Mouse (Mus musculus): ENCODE results near the gene Cdca7l. TPM values are rescaled to one million over a fixed set of nuclear protein-coding genes. Genes with fewer than 3 reads are reported as not detected.

Cdca7l gene
- total and polyA plus RNA-seq, 3 experiments = 0.10 to 0.23 (median 0.16) TPM

DNA sequence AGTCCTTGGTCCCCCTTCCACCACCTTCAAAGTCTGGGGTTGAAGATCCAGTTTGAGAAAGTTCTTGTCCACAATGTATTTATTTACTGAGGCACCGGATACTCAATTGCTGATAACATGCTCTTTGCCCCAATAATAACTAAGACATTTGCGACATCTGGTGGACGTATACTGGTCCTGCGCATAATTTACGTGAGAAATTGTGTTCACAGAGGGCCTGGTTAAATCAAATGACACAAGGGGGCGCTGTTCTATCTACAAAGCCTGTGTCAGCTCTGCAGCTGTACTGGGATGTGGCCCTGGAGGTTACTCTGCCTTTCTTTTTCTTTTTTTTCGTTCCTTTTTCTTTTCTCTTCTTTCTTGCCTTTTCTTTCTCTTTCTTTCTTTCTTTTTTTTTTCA lies 39.2 kb upstream of the Cdca7l start:
- peaks cover 9% of the 10 kb centered on the region for H3K4me1 ChIP-seq (ENCODE audit: control insufficient read depth, insufficient read depth, low read length)
- peaks cover 5% of the 10 kb centered on the region for H3K36me3 ChIP-seq (ENCODE audit: control insufficient read depth, insufficient read depth, low read length)
- WGBS = 9% methylated on average over 7 of the region's 7 CpGs
- H3K27ac ChIP-seq = no peak overlapping the region
- no peak for TF ChIP-seq POLR2A (IDR thresholded peaks at IDR 0.05; ENCODE audit: insufficient read depth, low read depth, low read length)
- 0 out of 2 replicates have a peak, but pooled peaks have one; percentile 43 for TF ChIP-seq EP300 (IDR thresholded peaks at IDR 0.05; ENCODE audit: insufficient read depth, low read depth, low read length)
- no peak; the same call in 1 of the 2 replicates for TF ChIP-seq CTCF (IDR thresholded peaks at IDR 0.05)
- H3K27me3 ChIP-seq (ENCODE audit: control insufficient read depth, insufficient read depth, low read length) = no peaks in the 10 kb centered on the region
- no peak overlapping the region for H3K9ac ChIP-seq (ENCODE audit: low read depth, low read length)
- no peaks in the 10 kb centered on the region for H3K79me2 ChIP-seq (replicated peaks; ENCODE audit: control insufficient read depth, insufficient read depth, low read length)
- H3K4me3 ChIP-seq = no peak overlapping the region
- peak; percentile 51 to 71 for DNase-seq
- intact Hi-C loops (cut with DNase I) = loop anchor here (1.0 to 2.0 kb wide), 4 partner anchors 106 to 362 kb away; no protein-coding TSS in a partner anchor

DNA sequence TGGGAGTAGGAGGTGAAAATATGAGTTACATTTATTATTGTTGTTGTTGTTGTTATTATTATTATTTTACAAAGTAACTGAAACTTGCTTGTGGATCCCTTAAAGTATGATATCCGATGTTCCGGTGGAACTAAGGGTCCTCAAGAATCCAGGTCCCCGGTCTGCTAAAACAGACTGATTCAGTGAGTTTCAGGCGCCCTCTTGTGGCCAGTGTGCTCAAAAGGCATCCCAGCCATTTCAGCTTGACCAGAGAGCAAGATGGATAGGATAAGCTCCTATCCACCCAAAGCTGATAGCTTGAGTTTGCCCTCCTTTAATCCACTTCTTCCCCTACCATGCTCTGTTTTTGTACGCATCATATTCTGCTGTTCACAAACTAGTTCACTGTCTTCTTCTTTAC lies 35.0 kb upstream of the Cdca7l start:
- DNase-seq = peak; percentile 53 to 76
- no peaks in the 10 kb centered on the region for H3K36me3 ChIP-seq (ENCODE audit: control insufficient read depth, insufficient read depth, low read length)
- H3K27ac ChIP-seq = no peak overlapping the region
- TF ChIP-seq POLR2A (IDR thresholded peaks at IDR 0.05; ENCODE audit: insufficient read depth, low read depth, low read length) (no peak), EP300 (IDR thresholded peaks at IDR 0.05; ENCODE audit: insufficient read depth, low read depth, low read length) (0 out of 2 replicates have a peak, but pooled peaks have one; percentile 73), CTCF (IDR thresholded peaks at IDR 0.05) (peak; percentile 98)
- no peak overlapping the region for H3K9ac ChIP-seq (ENCODE audit: low read depth, low read length)
- no peaks in the 10 kb centered on the region for H3K79me2 ChIP-seq (replicated peaks; ENCODE audit: control insufficient read depth, insufficient read depth, low read length)
- H3K4me1 ChIP-seq (ENCODE audit: control insufficient read depth, insufficient read depth, low read length) = peaks cover 2% of the 10 kb centered on the region; the same call in 1 of the 2 replicates
- H3K4me3 ChIP-seq = no peak overlapping the region
- no peaks in the 10 kb centered on the region for H3K27me3 ChIP-seq (ENCODE audit: control insufficient read depth, insufficient read depth, low read length)
- intact Hi-C loops (cut with DNase I) = loop anchor here (1.0 to 2.0 kb wide), 2 partner anchors 366 to 384 kb away; no protein-coding TSS in a partner anchor
- 2% methylated on average over 5 of the region's 5 CpGs for WGBS

DNA sequence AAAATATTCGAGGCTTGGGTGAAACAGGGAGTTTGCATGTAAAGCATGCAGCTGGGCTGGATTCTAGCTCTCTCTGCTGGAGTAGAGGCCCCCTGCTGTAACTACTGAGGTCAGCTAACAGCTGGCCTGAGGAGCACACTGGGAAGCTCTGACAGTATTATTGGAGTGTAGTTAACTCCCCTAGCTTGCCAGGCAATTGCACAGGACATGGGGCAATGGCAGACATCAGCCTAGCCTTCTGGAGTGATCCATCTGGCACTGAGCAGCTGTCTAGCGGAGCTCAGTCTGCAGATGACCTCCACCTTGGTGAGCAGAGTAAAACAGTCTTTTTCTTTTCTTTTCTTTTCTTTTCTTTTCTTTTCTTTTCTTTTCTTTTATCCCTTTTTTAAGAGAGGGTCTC lies 33.9 kb upstream of the Cdca7l start:
- WGBS = 66% methylated on average over 2 of the region's 2 CpGs
- Histone ChIP-seq H3K4me1 (ENCODE audit: control insufficient read depth, insufficient read depth, low read length) (no peaks in the 10 kb centered on the region), H3K9ac (ENCODE audit: low read depth, low read length) (no peak overlapping the region), H3K36me3 (ENCODE audit: control insufficient read depth, insufficient read depth, low read length) (no peaks in the 10 kb centered on the region), H3K79me2 (replicated peaks; ENCODE audit: control insufficient read depth, insufficient read depth, low read length) (no peaks in the 10 kb centered on the region), H3K4me3 (no peak overlapping the region), H3K27me3 (ENCODE audit: control insufficient read depth, insufficient read depth, low read length) (no peaks in the 10 kb centered on the region), H3K27ac (no peak overlapping the region)
- DNase-seq = no peak
- TF ChIP-seq EP300 (IDR thresholded peaks at IDR 0.05; ENCODE audit: insufficient read depth, low read depth, low read length) = no peak
- no peak for TF ChIP-seq CTCF (IDR thresholded peaks at IDR 0.05)
- TF ChIP-seq POLR2A (IDR thresholded peaks at IDR 0.05; ENCODE audit: insufficient read depth, low read depth, low read length) = no peak
- intact Hi-C loops (cut with DNase I) = no loop called here

DNA sequence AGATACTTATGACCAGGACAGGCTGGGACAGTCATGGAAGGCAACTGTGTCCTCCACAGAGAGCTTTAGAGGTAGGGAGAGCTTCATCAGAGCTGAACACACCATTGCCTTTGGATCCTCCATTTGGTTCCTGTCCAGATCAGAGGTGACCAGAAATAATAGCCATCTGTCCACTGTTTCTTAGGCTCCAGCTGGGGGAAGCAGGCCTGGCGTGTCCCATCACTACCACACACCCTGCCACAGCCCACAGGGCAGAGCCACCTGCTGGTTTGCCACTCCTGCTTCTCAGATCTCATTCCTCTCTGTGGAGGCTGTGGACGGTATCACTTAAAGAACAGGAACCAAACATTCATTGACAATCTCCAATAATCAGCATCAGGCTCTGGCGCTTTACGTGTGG lies 32.9 kb upstream of the Cdca7l start:
- Histone ChIP-seq H3K4me3 (no peak overlapping the region), H3K27me3 (ENCODE audit: control insufficient read depth, insufficient read depth, low read length) (no peaks in the 10 kb centered on the region), H3K79me2 (replicated peaks; ENCODE audit: control insufficient read depth, insufficient read depth, low read length) (no peaks in the 10 kb centered on the region), H3K4me1 (ENCODE audit: control insufficient read depth, insufficient read depth, low read length) (no peaks in the 10 kb centered on the region), H3K36me3 (ENCODE audit: control insufficient read depth, insufficient read depth, low read length) (no peaks in the 10 kb centered on the region), H3K9ac (ENCODE audit: low read depth, low read length) (no peak overlapping the region), H3K27ac (no peak overlapping the region)
- no peak for DNase-seq
- intact Hi-C loops (cut with DNase I) = no loop called here
- 88% methylated on average over 4 of the region's 4 CpGs for WGBS
- no peak for TF ChIP-seq EP300 (IDR thresholded peaks at IDR 0.05; ENCODE audit: insufficient read depth, low read depth, low read length)
- no peak for TF ChIP-seq CTCF (IDR thresholded peaks at IDR 0.05)
- no peak for TF ChIP-seq POLR2A (IDR thresholded peaks at IDR 0.05; ENCODE audit: insufficient read depth, low read depth, low read length)

DNA sequence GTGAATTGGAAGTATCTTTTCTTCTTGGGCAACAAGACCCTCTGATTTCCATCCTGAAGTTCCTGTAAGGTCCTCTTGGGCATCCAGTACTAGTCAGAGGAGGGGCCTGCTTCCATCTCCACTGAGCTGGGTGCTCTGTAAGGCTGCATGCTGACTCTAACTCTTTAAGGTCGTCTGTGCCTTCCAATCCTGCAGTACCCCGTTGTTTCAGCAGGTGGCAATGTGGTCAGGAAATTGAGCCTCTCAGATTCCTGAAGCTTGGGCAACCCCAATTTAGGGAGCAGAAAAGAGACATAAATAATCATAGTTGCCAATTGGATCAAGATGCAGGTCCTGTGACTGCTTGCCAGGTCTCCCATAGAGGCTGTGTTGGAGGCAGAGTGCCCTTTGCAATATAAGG lies 31.5 kb upstream of the Cdca7l start:
- DNase-seq = peak in 1 of 2 experiments; percentile 59
- 6% methylated on average over 2 of the region's 2 CpGs for WGBS
- no peaks in the 10 kb centered on the region for H3K79me2 ChIP-seq (replicated peaks; ENCODE audit: control insufficient read depth, insufficient read depth, low read length)
- H3K4me1 ChIP-seq (ENCODE audit: control insufficient read depth, insufficient read depth, low read length) = no peaks in the 10 kb centered on the region
- no peaks in the 10 kb centered on the region for H3K27me3 ChIP-seq (ENCODE audit: control insufficient read depth, insufficient read depth, low read length)
- intact Hi-C loops (cut with DNase I) = loop anchor here (2.0 kb wide), 1 partner anchor 80 kb away; no protein-coding TSS in a partner anchor
- no peaks in the 10 kb centered on the region for H3K36me3 ChIP-seq (ENCODE audit: control insufficient read depth, insufficient read depth, low read length)
- TF ChIP-seq POLR2A (IDR thresholded peaks at IDR 0.05; ENCODE audit: insufficient read depth, low read depth, low read length) (no peak), EP300 (IDR thresholded peaks at IDR 0.05; ENCODE audit: insufficient read depth, low read depth, low read length) (no peak), CTCF (IDR thresholded peaks at IDR 0.05) (peak; percentile 79)
- H3K4me3 ChIP-seq = no peak overlapping the region
- no peak overlapping the region for H3K27ac ChIP-seq
- H3K9ac ChIP-seq (ENCODE audit: low read depth, low read length) = no peak overlapping the region

DNA sequence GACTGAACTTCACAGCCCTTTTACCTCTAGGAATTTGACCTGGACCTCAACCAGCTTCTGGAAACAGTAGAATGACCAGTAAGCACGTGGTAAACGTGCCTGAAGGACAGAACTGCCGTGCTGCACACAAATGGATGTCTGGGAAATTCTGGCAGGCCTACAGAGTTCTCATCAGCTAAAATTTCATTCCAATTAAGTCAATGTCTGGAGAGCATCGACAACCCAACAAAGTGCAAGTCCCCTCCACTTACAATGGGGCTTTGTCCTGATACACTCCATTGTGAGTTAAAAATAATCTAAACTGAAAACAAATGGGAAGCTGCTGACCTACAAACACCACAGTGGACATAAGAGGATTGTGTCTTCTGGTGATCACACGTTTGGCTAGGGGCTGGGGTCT lies 27.2 kb upstream of the Cdca7l start:
- H3K79me2 ChIP-seq (replicated peaks; ENCODE audit: control insufficient read depth, insufficient read depth, low read length) = no peaks in the 10 kb centered on the region
- H3K9ac ChIP-seq (ENCODE audit: low read depth, low read length) = no peak overlapping the region
- TF ChIP-seq POLR2A (IDR thresholded peaks at IDR 0.05; ENCODE audit: insufficient read depth, low read depth, low read length) (no peak), EP300 (IDR thresholded peaks at IDR 0.05; ENCODE audit: insufficient read depth, low read depth, low read length) (no peak), CTCF (IDR thresholded peaks at IDR 0.05) (no peak)
- H3K27ac ChIP-seq = no peak overlapping the region
- H3K36me3 ChIP-seq (ENCODE audit: control insufficient read depth, insufficient read depth, low read length) = no peaks in the 10 kb centered on the region
- intact Hi-C loops (cut with DNase I) = no loop called here
- WGBS = 58% methylated on average over 5 of the region's 5 CpGs
- H3K4me1 ChIP-seq (ENCODE audit: control insufficient read depth, insufficient read depth, low read length) = no peaks in the 10 kb centered on the region
- DNase-seq = no peak
- no peak overlapping the region for H3K4me3 ChIP-seq
- H3K27me3 ChIP-seq (ENCODE audit: control insufficient read depth, insufficient read depth, low read length) = no peaks in the 10 kb centered on the region

Data from heart, adult 2 months (tissue).